Mouse (Mus musculus) midbrain, embryonic 13.5 days (tissue): ENCODE results near the gene Rcvrn. TPM values are rescaled to one million over a fixed set of nuclear protein-coding genes. Genes with fewer than 3 reads are reported as not detected.

Source experiments
- ATAC-seq: fragments of 200-750 bp; cut with Nextera tagmentation; 2 replicates; pipeline ENCODE4 v1.8.0; 2017; ENCODE audit warnings: mild to moderate bottlenecking, moderate TSS enrichment, moderate library complexity
- H3K27ac ChIP-seq: fragments of 300-500 bp; sonication (generic); 2 replicates; pipeline ENCODE4 v1.5.1; 2015; ENCODE audit warnings: inconsistent platforms, mild to moderate bottlenecking, moderate library complexity
- H3K27me3 ChIP-seq: fragments of 300-500 bp; sonication (generic); 2 replicates; pipeline ENCODE4 v1.6.1; 2015; ENCODE audit warnings: mild to moderate bottlenecking, inconsistent platforms
- H3K36me3 ChIP-seq: fragments of 300-500 bp; sonication (generic); 2 replicates; pipeline ENCODE4 v1.6.1; 2015; ENCODE audit warnings: mild to moderate bottlenecking, inconsistent platforms
- H3K4me1 ChIP-seq: fragments of 300-500 bp; sonication (generic); replicated peaks from 2 replicates; pipeline ENCODE4 v1.6.1; 2015; ENCODE audit warnings: inconsistent platforms
- H3K4me2 ChIP-seq: fragments of 300-500 bp; sonication (generic); replicated peaks from 2 replicates; pipeline ENCODE4 v1.6.1; 2015; ENCODE audit warnings: moderate library complexity, mild to moderate bottlenecking, inconsistent platforms
- H3K4me3 ChIP-seq: fragments of 300-500 bp; sonication (generic); replicated peaks from 2 replicates; pipeline ENCODE4 v1.5.1; 2015; ENCODE audit warnings: mild to moderate bottlenecking, inconsistent platforms
- H3K9ac ChIP-seq: fragments of 300-500 bp; sonication (generic); replicated peaks from 2 replicates; pipeline ENCODE4 v1.6.1; 2015; ENCODE audit warnings: mild to moderate bottlenecking, inconsistent platforms
- H3K9me3 ChIP-seq: fragments of 300-500 bp; sonication (generic); 2 replicates; pipeline ENCODE4 v1.6.1; 2016; ENCODE audit warnings: mild to moderate bottlenecking, inconsistent platforms
- WGBS: fragments of 180-500 bp; shearing (Covaris S2); methylation state at CpG from one replicate; pipeline ENCODE4 v1.1.7; 2015; 5-methylcytosine and 5-hydroxymethylcytosine counted together
- polyA plus RNA-seq: library from polyadenylated mRNA; unstranded; fragments of >200 nt; fragmentation: Nextera tagmentation; extraction: Ambion mirVana; gene quantifications from 2 replicates; pipeline ENCODE4 v1.2.1, GENCODE M21; 2015

Rcvrn gene
- polyA plus RNA-seq = not detected in 2 replicates

DNA sequence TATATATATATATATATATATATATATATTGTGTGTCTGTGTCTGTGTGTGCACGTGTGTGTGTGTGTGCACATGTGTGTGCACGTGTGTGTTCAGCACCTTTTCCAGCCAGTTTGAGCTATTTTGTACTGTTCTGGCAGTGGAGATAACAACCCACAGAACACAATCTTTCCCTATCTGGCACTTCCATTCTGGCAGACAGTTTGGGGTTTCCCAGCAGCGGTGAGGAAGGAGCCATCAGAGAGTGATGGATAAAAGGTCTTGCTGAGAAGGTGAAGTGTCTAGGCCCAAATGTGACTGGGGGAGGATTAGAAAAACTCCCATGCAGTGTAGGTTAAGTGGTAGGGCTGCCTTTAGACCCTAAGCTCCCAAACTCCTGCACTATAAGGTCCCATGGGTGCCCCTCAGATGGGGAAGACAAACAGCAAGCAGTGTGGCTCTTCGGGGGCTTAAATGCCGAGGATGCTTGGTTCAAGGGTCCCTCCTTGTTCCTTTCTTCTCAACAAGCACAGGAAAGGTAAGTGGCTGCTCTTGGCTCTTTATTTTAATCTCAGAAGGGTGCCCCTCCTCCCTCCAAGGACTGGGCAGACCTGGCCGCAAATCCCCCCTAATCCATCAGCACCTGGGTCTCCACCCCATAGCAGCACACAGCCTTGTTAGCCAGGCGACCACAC is at the start of gene Rcvrn:
TSS of gene Rcvrn (plus strand) at position 624 of the 674 bp plus-strand sequence.
- no peaks in the 10 kb centered on the region for H3K4me1 ChIP-seq
- WGBS = 72% methylated on average over 7 of the region's 7 CpGs
- no peaks in the 10 kb centered on the region for H3K36me3 ChIP-seq
- no peak within 1 kb of the TSS for H3K27ac ChIP-seq
- H3K9ac ChIP-seq = no peak within 1 kb of the TSS
- no peaks in the 10 kb centered on the region for H3K27me3 ChIP-seq
- no peak within 1 kb of the TSS for H3K4me2 ChIP-seq
- ATAC-seq = no peak
- no peak within 1 kb of the TSS for H3K4me3 ChIP-seq
- no peaks in the 10 kb centered on the region for H3K9me3 ChIP-seq

DNA sequence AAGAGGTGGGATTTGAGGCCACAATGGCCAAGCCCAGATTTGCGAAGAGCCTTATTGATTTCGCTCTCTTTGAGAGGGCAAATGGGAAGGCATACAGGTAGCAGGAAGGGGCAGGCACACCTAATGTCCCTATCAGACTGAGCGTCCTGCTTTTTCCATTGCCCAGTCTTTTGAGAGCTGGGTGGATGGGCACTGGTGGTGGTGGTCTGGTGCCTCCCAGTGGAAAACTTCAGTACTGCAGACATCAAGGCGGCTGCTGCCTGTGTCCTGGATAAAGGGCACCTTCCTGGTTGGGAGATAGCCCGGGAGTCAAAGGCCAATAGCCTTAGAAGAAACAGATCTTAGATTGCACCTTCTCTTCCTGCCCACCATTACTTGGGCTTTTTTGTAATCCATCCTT is 47.4 kb upstream of the Rcvrn start:
- H3K9me3 ChIP-seq = no peaks in the 10 kb centered on the region
- WGBS = 35% methylated on average over 5 of the region's 5 CpGs

DNA sequence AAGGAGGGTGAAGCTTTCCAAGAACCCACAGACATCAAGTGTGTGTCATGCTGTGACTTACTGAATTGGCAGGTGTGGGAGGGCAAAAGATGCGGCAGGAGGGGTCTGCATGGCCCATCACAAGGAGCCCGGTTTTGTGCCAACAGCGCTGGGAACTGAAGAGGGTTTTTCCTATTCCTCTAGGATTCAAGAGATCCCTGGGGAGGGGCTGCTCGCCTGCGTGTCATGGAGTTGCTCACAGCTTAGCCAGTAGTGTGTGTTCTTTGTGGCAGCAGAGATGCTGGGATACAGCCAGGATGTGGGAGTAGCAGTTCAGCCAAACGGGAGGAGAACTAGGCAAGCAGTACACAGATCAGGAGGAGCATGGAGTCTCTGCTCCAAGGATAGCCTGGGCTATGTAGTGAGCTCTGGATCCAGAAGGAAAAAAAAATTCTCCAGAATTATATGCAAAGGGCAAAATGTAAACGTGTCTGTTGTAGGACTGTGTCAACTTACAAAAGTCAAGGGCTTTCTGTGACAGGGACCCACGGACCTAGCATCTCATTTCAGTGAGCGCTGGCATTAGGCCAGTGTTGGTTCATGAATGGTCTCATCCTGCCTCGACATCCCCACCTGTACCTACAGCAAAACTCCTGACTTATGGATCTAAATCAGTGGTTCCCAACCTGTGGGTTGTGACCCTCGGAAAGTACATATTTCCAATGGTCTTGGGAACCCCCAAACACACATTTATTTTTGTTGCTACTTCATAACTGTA is 46.3 kb upstream of the Rcvrn start:
- Histone ChIP-seq H3K4me2 (no peak overlapping the region), H3K4me1 (peaks cover 16% of the 10 kb centered on the region), H3K36me3 (no peaks in the 10 kb centered on the region), H3K27me3 (no peaks in the 10 kb centered on the region), H3K9ac (no peak overlapping the region), H3K9me3 (no peaks in the 10 kb centered on the region), H3K27ac (no peak overlapping the region), H3K4me3 (no peak overlapping the region)
- 80% methylated on average over 11 of the region's 11 CpGs for WGBS
- ATAC-seq = no peak

More for the DNA sequence above, 47.4 kb upstream of the Rcvrn start:
- no peaks in the 10 kb centered on the region for H3K27me3 ChIP-seq
- H3K4me3 ChIP-seq = no peak overlapping the region
- H3K36me3 ChIP-seq = no peaks in the 10 kb centered on the region
- no peak overlapping the region for H3K4me2 ChIP-seq
- H3K9ac ChIP-seq = no peak overlapping the region
- ATAC-seq = peak; percentile 64
- peaks cover 11% of the 10 kb centered on the region for H3K4me1 ChIP-seq
- no peak overlapping the region for H3K27ac ChIP-seq

DNA sequence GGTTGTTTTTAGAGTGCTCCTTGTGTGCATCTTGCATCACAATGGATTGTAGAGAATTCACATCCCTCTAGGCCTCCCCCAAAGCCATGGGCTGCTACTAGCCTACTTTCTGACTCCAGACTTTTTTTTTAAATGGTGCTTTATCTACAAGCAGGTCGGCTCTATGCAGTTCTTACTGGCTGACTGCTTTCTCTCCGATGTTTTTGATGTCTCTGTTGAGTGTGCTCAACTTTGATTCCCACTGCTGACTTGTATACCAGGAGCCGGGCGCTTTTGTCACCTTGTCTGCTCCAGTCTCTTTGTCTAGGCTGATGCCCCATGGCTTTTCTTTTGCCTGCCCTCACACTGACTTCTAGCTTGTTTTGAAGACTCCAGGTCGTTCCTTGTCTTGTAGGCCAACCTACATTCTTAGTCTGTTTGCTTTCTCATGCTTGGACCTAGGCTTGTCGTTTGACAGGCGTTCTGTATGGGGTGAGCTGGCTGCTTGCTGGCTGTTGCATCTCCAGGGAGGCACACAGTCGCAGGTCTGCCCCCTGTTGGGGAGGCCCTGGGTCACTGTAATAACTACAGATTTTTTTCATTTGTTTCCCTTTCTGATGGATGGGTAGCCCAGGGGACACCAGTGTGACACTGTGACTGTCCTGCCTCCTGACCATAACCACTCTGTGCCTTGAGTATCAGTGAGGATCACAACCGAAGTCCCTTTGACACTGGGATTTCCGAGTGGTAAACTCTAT is 45.0 kb upstream of the Rcvrn start:
- Histone ChIP-seq H3K36me3 (no peaks in the 10 kb centered on the region), H3K4me3 (no peak overlapping the region), H3K27ac (no peak overlapping the region), H3K9me3 (no peaks in the 10 kb centered on the region), H3K27me3 (no peaks in the 10 kb centered on the region), H3K9ac (no peak overlapping the region), H3K4me2 (no peak overlapping the region), H3K4me1 (peaks cover 16% of the 10 kb centered on the region)
- ATAC-seq = no peak
- 54% methylated on average over 10 of the region's 10 CpGs for WGBS

DNA sequence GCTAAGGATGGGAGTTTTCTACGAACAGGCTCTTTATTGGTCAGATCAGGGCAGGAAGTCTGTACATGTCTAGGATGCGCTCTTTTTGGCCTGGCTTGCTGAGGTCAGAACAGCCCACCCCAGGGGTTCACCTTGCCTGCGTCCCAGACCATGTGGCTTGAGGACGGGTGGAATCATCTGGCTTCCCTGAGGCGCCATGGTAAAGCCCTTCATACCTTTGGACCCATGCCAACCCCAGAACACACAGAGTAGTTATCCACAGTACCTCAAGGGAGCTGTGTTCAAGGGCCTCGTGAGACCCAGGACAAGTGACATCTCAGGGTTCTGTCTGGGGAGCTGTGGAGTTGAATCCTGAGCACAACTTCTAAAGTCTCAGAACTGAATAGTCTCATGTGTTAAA is 43.4 kb upstream of the Rcvrn start:
- no peak for ATAC-seq
- Histone ChIP-seq H3K4me1 (peaks cover 16% of the 10 kb centered on the region), H3K36me3 (no peaks in the 10 kb centered on the region), H3K9me3 (no peaks in the 10 kb centered on the region), H3K9ac (no peak overlapping the region), H3K27me3 (no peaks in the 10 kb centered on the region), H3K4me3 (no peak overlapping the region), H3K27ac (no peak overlapping the region), H3K4me2 (no peak overlapping the region)
- WGBS = 75% methylated on average over 6 of the region's 6 CpGs

DNA sequence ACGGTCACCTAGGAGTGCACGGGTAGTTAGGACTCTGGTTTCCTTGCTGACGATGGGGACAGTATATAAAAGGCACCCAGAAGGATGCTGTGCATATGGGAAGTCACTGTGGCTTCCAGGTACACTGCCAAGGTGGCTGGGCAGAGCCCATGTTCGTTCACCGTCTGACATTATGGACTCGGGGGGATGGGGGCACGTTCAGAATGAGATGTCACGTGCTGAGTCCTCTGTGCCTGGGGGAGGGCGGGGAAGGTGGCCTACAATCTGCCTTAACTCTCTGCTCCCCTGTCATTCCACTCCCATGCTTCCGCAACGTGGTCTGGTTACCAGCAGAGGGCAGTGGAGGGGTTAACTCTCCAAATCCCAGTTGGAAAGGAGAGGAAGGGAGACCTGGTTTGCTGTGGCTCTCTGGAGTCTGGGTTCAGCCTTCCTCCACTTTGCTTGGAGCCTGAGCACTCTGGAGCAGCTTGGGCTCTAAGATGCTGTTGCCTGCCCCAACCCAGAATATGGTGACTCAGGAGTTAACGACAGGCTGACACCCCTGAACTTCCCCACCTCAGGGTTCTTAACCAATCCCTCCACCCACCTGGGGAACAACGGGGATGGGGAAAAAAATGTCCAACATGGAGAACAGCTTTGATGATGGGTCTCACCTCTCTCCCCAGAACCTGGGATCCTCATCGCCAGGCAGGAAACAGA is 42.8 kb upstream of the Rcvrn start:
- ATAC-seq = peak; percentile 22; the same call in 1 of the 2 replicates

DNA sequence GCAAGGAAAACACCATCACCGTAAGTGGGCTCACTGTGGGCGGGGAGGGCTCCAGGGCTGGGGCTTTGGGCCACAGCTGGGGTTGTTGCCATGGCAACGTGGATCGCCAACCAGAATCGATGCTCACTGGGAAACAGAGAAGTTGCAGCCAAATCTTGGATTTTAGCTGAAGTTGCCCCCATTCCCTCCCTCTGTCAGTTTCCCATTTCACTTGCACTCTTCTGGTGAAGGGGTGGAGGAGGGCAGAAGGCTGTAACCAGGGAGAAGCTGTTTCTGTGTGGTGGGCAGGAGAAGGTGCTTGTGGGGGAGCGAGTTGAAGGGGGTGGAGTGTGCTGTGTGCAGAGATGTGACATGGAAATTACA is 42.3 kb upstream of the Rcvrn start:
- Histone ChIP-seq H3K27me3 (no peaks in the 10 kb centered on the region), H3K4me3 (no peak overlapping the region), H3K9me3 (no peaks in the 10 kb centered on the region), H3K4me2 (peak overlapping the region; percentile 36), H3K4me1 (peaks cover 20% of the 10 kb centered on the region), H3K9ac (no peak overlapping the region; the same call in 1 of the 2 replicates), H3K27ac (no peak overlapping the region), H3K36me3 (no peaks in the 10 kb centered on the region)
- 23% methylated on average over 6 of the region's 6 CpGs for WGBS
- 0 out of 2 replicates have a peak, but pooled peaks have one; percentile 12 for ATAC-seq

More for the DNA sequence above, 42.8 kb upstream of the Rcvrn start:
- no peak overlapping the region; the same call in 1 of the 2 replicates for H3K9ac ChIP-seq
- no peak overlapping the region for H3K27ac ChIP-seq
- H3K36me3 ChIP-seq = no peaks in the 10 kb centered on the region
- no peak overlapping the region for H3K4me3 ChIP-seq
- 12% methylated on average over 14 of the region's 14 CpGs for WGBS
- H3K9me3 ChIP-seq = no peaks in the 10 kb centered on the region
- peak overlapping the region; percentile 36 for H3K4me2 ChIP-seq
- H3K27me3 ChIP-seq = no peaks in the 10 kb centered on the region
- H3K4me1 ChIP-seq = peaks cover 17% of the 10 kb centered on the region

DNA sequence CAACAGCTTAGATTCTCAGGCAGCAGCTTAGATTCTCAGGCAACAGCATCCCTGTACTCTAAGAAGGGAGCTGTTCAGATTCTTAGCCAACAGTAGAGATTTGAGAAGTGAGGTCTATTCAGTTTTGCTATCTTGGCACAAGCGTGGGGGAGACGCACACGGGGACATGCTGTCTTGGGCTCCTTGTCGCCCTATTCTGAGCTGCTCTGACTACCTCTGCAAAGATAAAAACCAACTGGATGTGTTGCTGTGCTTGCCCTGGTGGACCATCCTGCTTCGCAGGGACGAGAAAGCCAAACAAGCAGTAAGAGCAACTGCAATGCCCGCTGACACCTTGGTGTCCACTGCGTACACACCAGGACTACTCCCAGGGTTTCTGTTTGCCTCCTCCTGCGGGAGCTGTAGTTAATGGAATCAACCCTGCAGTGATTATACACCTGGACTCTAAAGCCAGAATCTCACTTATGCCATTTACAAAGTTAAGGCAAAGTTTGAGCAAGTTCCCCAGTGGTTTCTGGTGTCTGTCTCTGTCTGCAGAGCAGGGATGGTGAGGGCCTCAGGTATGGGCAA is 41.5 kb upstream of the Rcvrn start:
- no peak overlapping the region for H3K27ac ChIP-seq
- peaks cover 20% of the 10 kb centered on the region for H3K4me1 ChIP-seq
- H3K27me3 ChIP-seq = no peaks in the 10 kb centered on the region
- H3K9ac ChIP-seq = no peak overlapping the region
- no peak overlapping the region for H3K4me3 ChIP-seq
- H3K9me3 ChIP-seq = no peaks in the 10 kb centered on the region
- 90% methylated on average over 9 of the region's 9 CpGs for WGBS
- no peak for ATAC-seq
- H3K36me3 ChIP-seq = no peaks in the 10 kb centered on the region
- H3K4me2 ChIP-seq = no peak overlapping the region

DNA sequence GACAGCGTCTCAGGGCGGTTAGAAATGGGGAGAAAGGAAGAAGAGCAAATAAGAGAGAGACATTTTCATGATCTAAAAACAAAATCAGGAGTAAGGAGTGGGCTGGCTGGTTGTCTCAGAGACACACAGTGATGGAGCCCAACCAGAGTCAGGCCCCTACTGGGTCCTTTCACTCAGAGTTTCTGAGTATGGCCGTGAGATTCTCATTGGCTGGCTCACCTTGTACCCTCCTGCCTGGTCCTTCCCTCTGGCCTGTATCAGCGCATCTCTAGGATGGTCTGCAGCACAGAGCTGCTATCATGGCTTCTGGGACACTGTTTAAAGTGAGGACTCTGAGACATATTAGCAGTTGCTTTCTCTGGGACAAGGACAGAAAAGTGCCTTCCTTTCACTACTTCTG is 40.6 kb upstream of the Rcvrn start:
- ATAC-seq = no peak
- Histone ChIP-seq H3K4me3 (no peak overlapping the region), H3K4me2 (no peak overlapping the region), H3K9ac (no peak overlapping the region), H3K27me3 (no peaks in the 10 kb centered on the region), H3K4me1 (peaks cover 20% of the 10 kb centered on the region), H3K36me3 (no peaks in the 10 kb centered on the region), H3K27ac (no peak overlapping the region), H3K9me3 (no peaks in the 10 kb centered on the region)
- 86% methylated on average over 4 of the region's 4 CpGs for WGBS

DNA sequence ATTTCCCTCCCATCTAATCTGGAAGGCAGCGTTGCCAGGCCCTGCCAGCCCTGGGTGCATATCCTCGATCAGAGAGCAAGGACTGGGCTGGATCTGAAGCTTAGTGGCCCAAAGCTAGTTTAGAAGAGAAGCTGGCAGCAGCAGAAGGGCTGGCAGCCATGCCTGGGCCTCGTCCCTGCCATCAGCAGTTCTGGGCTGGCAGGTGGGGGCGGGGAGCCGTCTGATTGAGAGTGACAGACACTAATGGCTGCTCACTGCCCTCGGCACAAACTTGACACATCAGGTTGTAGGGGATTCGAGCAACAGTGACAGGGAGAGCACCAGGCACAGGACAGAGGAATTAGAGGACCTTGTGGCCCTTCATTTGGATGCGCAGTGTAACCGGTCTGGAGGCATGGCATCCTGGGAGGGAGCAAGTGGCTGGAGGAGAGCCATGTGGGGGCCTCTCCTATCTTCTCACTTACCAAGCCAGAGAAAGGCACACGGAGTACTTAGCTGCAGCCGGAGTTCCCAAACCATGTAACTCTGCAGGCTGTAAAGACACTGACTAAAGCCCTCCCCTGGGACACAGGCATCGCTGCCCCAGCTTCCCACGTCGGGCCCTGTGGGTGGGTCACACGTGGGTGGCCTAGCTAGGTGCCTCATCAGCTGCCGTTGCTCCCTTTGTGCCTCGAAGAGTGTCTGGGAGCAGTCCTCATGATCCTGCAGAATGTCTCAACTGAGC is 39.7 kb upstream of the Rcvrn start:
- no peak for ATAC-seq
- no peak overlapping the region for H3K4me3 ChIP-seq
- H3K36me3 ChIP-seq = no peaks in the 10 kb centered on the region
- WGBS = 75% methylated on average over 17 of the region's 17 CpGs
- H3K4me2 ChIP-seq = no peak overlapping the region
- no peak overlapping the region for H3K9ac ChIP-seq
- H3K9me3 ChIP-seq = no peaks in the 10 kb centered on the region
- H3K4me1 ChIP-seq = peaks cover 20% of the 10 kb centered on the region
- H3K27ac ChIP-seq = no peak overlapping the region
- H3K27me3 ChIP-seq = no peaks in the 10 kb centered on the region

DNA sequence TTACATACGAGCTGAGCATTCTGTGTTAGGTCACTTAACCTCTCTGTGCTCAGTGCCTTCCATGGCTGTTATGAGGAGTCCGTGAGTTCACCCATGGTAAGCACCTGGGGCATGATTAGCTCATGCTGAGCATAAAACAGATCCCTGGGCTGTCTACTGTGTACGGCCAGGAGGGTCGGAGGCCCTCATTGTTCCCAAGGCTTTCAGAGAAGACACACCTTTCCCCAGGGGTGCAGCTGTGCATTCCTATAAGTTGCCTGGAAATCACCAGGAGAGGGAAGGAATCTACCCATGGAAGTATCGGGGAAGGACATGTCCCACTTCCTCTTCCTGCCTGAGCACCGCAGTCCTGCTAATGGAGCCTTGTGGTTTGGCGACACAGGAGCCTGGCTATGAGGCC is 38.8 kb upstream of the Rcvrn start:
- H3K36me3 ChIP-seq = no peaks in the 10 kb centered on the region

More for the DNA sequence above, 38.8 kb upstream of the Rcvrn start:
- WGBS = 84% methylated on average over 7 of the region's 7 CpGs
- Histone ChIP-seq H3K4me3 (no peak overlapping the region), H3K27ac (no peak overlapping the region), H3K9me3 (no peaks in the 10 kb centered on the region), H3K9ac (no peak overlapping the region; the same call in 1 of the 2 replicates), H3K4me2 (no peak overlapping the region), H3K4me1 (peaks cover 20% of the 10 kb centered on the region), H3K27me3 (no peaks in the 10 kb centered on the region)
- ATAC-seq = no peak
